Mouse (Mus musculus): ENCODE measurements at regions not wholly inside any gene's neighbourhood (a gene's known extent, or its start where the extent isn't known, plus 50 kb on each side); places are given as distances from the start of the nearest gene placed in this dataset.

DNA sequence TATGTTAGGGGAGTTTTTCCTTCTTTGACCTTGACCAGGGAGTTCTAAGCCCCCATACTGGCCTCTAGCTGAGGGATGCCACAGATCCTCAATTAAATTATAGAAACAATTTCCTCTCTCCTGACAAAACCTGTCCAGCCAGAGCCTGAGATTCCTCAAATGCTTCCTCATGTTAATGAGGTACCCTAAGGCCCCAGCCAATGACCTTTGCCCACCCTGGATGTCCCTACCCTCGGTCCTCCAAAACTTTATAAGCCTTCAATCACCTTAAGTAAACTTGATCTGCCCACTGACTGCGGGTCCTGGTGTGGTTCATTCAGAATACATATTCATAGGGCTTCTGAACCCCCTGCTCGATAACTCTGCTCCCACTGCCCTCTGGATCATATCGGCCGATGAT lies 227.7 kb upstream of the Vstm2b start:
- H3K36me3 ChIP-seq (ENCODE audit: control insufficient read depth, insufficient read depth, low read length) = no peaks in the 10 kb centered on the region
- no peak overlapping the region for H3K9ac ChIP-seq (ENCODE audit: low read length)
- ATAC-seq (ENCODE audit: insufficient number of reproducible peaks, insufficient read depth, low FRiP score, low read depth) = no peak
- no peak overlapping the region for H3K4me2 ChIP-seq (ENCODE audit: low read length)
- no peaks in the 10 kb centered on the region for H3K27me3 ChIP-seq (ENCODE audit: control insufficient read depth, insufficient read depth, low read length)
- no peaks in the 10 kb centered on the region for H3K9me3 ChIP-seq (ENCODE audit: control insufficient read depth, low read length)
- no peak overlapping the region for H3K27ac ChIP-seq (replicated peaks in 1 of 2; ENCODE audit: control insufficient read depth in 1 of 2, insufficient read depth in 1 of 2, low read depth in 2 of 2, low read length in 2 of 2)
- 86% methylated on average over 5 of the region's 5 CpGs for WGBS
- no peak overlapping the region for H3K4me3 ChIP-seq (ENCODE audit: control insufficient read depth in 1 of 2, insufficient read depth in 1 of 2, low read depth in 1 of 2, low read length in 2 of 2)
- no peaks in the 10 kb centered on the region for H3K4me1 ChIP-seq (ENCODE audit: control insufficient read depth in 2 of 2, insufficient read depth in 2 of 2, low read length in 2 of 2)

DNA sequence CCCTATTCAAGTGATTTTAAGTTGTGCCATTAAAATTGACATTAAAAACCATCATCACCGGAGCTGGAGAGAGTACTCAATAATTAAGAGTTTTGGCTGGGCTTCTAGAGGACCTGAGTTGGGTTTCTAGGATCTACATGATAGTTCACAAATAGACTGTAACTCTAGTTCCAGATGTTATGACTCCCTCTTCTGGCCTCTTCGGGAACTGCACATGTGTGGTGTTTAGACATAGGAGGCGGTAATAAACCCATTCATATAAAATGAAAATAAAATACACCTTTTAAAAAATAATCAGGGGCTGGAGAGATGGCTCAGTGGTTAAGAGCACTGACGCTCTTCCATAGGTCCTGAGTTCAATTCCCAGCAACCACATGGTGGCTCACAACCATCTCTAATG lies 227.1 kb upstream of the Vstm2b start:
- Histone ChIP-seq H3K9ac (ENCODE audit: low read length) (no peak overlapping the region), H3K27me3 (ENCODE audit: control insufficient read depth, insufficient read depth, low read length) (no peaks in the 10 kb centered on the region), H3K36me3 (ENCODE audit: control insufficient read depth, insufficient read depth, low read length) (no peaks in the 10 kb centered on the region), H3K9me3 (ENCODE audit: control insufficient read depth, low read length) (no peaks in the 10 kb centered on the region), H3K4me1 (ENCODE audit: control insufficient read depth in 2 of 2, insufficient read depth in 2 of 2, low read length in 2 of 2) (no peaks in the 10 kb centered on the region), H3K4me2 (ENCODE audit: low read length) (no peak overlapping the region), H3K27ac (replicated peaks in 1 of 2; ENCODE audit: control insufficient read depth in 1 of 2, insufficient read depth in 1 of 2, low read depth in 2 of 2, low read length in 2 of 2) (no peak overlapping the region), H3K4me3 (ENCODE audit: control insufficient read depth in 1 of 2, insufficient read depth in 1 of 2, low read depth in 1 of 2, low read length in 2 of 2) (no peak overlapping the region)
- no peak for ATAC-seq (ENCODE audit: insufficient number of reproducible peaks, insufficient read depth, low FRiP score, low read depth)
- WGBS = 95% methylated on average over 4 of the region's 4 CpGs

DNA sequence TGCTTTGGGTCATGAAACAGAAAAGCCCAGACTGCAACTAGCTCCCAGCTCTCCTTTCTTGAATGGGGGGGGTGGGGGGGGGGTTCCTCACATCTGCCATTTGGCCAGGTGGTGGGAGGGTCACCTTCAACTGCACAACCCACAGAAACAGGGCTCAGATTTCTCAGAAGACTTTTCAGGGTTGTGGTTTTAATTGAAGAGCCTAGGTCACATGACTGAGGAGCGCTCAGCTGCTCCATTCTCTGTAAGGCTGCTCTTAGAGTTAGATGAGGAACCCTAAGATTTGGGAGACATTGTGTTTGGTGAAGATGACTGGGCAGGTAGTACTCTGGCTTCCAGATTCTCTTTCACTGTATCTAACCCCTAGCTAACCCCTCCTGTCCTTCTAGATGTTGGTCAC lies 225.8 kb upstream of the Vstm2b start:
- Histone ChIP-seq H3K36me3 (ENCODE audit: control insufficient read depth, insufficient read depth, low read length) (no peaks in the 10 kb centered on the region), H3K27me3 (ENCODE audit: control insufficient read depth, insufficient read depth, low read length) (no peaks in the 10 kb centered on the region)
- WGBS = 83% methylated on average over 1 of the region's 1 CpGs

DNA sequence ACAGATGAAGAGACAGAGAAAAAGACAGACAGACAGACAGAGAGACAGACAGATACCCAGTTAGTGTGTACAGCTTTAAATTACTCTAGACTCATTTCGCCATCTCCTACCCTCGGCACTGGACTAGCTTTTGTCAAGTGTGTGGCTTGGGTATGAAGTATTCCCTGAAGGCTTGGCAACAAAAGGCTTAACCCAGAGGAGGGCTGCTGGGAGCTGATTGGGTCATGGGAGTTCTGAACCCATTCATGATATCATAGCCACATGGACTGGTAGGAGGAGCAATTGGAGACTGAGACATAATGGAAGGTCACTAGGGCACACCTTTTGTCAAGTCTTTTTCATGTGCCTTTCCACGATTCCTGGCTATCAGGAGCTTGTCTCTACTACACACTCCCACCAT lies 223.7 kb upstream of the Vstm2b start:
- Histone ChIP-seq H3K4me3 (ENCODE audit: control insufficient read depth in 1 of 2, insufficient read depth in 1 of 2, low read depth in 1 of 2, low read length in 2 of 2) (no peak overlapping the region), H3K27me3 (ENCODE audit: control insufficient read depth, insufficient read depth, low read length) (no peaks in the 10 kb centered on the region), H3K4me1 (ENCODE audit: control insufficient read depth in 2 of 2, insufficient read depth in 2 of 2, low read length in 2 of 2) (no peaks in the 10 kb centered on the region), H3K9ac (ENCODE audit: low read length) (no peak overlapping the region), H3K27ac (replicated peaks in 1 of 2; ENCODE audit: control insufficient read depth in 1 of 2, insufficient read depth in 1 of 2, low read depth in 2 of 2, low read length in 2 of 2) (no peak overlapping the region), H3K9me3 (ENCODE audit: control insufficient read depth, low read length) (no peaks in the 10 kb centered on the region), H3K4me2 (ENCODE audit: low read length) (no peak overlapping the region), H3K36me3 (ENCODE audit: control insufficient read depth, insufficient read depth, low read length) (no peaks in the 10 kb centered on the region)
- 75% methylated on average over 3 of the region's 3 CpGs for WGBS
- ATAC-seq (ENCODE audit: insufficient number of reproducible peaks, insufficient read depth, low FRiP score, low read depth) = no peak

More for the DNA sequence above, 225.8 kb upstream of the Vstm2b start:
- H3K9ac ChIP-seq (ENCODE audit: low read length) = no peak overlapping the region
- H3K4me3 ChIP-seq (ENCODE audit: control insufficient read depth in 1 of 2, insufficient read depth in 1 of 2, low read depth in 1 of 2, low read length in 2 of 2) = no peak overlapping the region
- no peaks in the 10 kb centered on the region for H3K4me1 ChIP-seq (ENCODE audit: control insufficient read depth in 2 of 2, insufficient read depth in 2 of 2, low read length in 2 of 2)
- no peaks in the 10 kb centered on the region for H3K9me3 ChIP-seq (ENCODE audit: control insufficient read depth, low read length)
- H3K4me2 ChIP-seq (ENCODE audit: low read length) = no peak overlapping the region
- no peak overlapping the region for H3K27ac ChIP-seq (replicated peaks in 1 of 2; ENCODE audit: control insufficient read depth in 1 of 2, insufficient read depth in 1 of 2, low read depth in 2 of 2, low read length in 2 of 2)
- ATAC-seq (ENCODE audit: insufficient number of reproducible peaks, insufficient read depth, low FRiP score, low read depth) = no peak

DNA sequence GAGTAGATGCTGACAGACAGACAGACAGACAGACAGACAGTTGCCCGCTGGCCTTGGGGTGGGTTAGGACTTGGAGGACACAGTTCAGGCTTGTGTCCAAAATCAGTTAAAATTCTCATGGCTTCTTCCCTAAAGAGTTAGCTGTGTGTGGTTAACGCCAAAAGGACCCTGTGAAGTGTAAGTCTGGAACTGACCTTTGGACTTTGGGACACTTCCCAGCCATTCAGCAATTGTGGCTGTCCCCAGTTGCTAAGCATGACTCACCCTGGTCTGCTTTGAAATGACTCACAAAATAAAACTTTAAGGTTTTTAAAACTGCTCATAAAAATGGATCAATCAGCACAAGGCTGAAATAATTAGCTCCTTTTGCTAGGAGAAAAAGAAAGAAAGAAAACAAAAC lies 220.5 kb upstream of the Vstm2b start:
- Histone ChIP-seq H3K36me3 (ENCODE audit: control insufficient read depth, insufficient read depth, low read length) (no peaks in the 10 kb centered on the region), H3K27me3 (ENCODE audit: control insufficient read depth, insufficient read depth, low read length) (no peaks in the 10 kb centered on the region), H3K4me3 (ENCODE audit: control insufficient read depth in 1 of 2, insufficient read depth in 1 of 2, low read depth in 1 of 2, low read length in 2 of 2) (no peak overlapping the region), H3K27ac (replicated peaks in 1 of 2; ENCODE audit: control insufficient read depth in 1 of 2, insufficient read depth in 1 of 2, low read depth in 2 of 2, low read length in 2 of 2) (no peak overlapping the region), H3K4me2 (ENCODE audit: low read length) (no peak overlapping the region), H3K9ac (ENCODE audit: low read length) (no peak overlapping the region), H3K4me1 (ENCODE audit: control insufficient read depth in 2 of 2, insufficient read depth in 2 of 2, low read length in 2 of 2) (no peaks in the 10 kb centered on the region), H3K9me3 (ENCODE audit: control insufficient read depth, low read length) (no peaks in the 10 kb centered on the region)
- WGBS = 47% methylated on average over 2 of the region's 2 CpGs
- ATAC-seq (ENCODE audit: insufficient number of reproducible peaks, insufficient read depth, low FRiP score, low read depth) = no peak

DNA sequence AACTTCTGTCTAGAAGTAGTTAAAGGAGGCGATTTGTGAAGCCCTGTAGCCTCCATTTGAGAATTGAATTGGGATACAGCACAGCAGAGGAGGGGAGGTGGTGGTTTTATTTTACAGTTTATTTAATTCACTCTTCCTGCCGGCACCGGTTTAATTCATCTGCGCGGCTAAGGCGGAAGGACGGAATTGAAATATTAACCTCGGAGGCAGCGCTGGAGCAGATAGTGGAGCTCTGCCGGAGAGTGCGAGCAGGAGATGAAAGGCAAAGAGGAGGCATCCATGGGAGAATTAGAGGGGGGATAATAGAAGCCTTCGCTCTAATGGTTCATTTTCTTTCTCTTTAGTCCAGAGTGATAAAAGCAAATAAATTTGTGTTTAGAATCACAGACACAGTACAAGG lies 217.6 kb upstream of the Vstm2b start:
- Histone ChIP-seq H3K36me3 (ENCODE audit: control insufficient read depth, insufficient read depth, low read length) (no peaks in the 10 kb centered on the region), H3K27me3 (ENCODE audit: control insufficient read depth, insufficient read depth, low read length) (no peaks in the 10 kb centered on the region), H3K4me3 (ENCODE audit: control insufficient read depth in 1 of 2, insufficient read depth in 1 of 2, low read depth in 1 of 2, low read length in 2 of 2) (no peak overlapping the region), H3K27ac (replicated peaks in 1 of 2; ENCODE audit: control insufficient read depth in 1 of 2, insufficient read depth in 1 of 2, low read depth in 2 of 2, low read length in 2 of 2) (no peak overlapping the region), H3K4me1 (ENCODE audit: control insufficient read depth in 2 of 2, insufficient read depth in 2 of 2, low read length in 2 of 2) (no peaks in the 10 kb centered on the region), H3K9me3 (ENCODE audit: control insufficient read depth, low read length) (no peaks in the 10 kb centered on the region), H3K9ac (ENCODE audit: low read length) (no peak overlapping the region), H3K4me2 (ENCODE audit: low read length) (no peak overlapping the region)
- no peak for ATAC-seq (ENCODE audit: insufficient number of reproducible peaks, insufficient read depth, low FRiP score, low read depth)
- WGBS = 65% methylated on average over 12 of the region's 12 CpGs

DNA sequence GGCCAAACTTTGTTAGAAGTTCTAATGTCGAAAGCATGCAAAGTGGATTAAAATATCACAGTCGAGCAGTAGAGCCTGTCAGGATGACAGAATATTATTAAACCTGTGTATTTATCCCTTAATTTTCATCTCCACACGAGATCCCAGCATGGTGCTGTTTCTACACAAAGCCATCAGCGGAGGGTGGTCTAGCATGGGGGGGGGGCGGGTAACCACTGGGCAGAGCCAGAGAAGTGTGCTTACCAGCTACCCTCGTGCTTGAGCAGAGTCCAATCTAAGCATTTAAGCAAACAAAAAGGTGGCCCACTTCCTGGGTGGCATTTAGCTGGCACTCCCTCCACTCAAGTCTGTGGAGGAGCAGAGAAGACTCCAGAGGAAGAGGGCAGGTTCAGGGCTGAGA lies 217.1 kb upstream of the Vstm2b start:
- no peak overlapping the region for H3K4me3 ChIP-seq (ENCODE audit: control insufficient read depth in 1 of 2, insufficient read depth in 1 of 2, low read depth in 1 of 2, low read length in 2 of 2)
- 41% methylated on average over 6 of the region's 6 CpGs for WGBS

DNA sequence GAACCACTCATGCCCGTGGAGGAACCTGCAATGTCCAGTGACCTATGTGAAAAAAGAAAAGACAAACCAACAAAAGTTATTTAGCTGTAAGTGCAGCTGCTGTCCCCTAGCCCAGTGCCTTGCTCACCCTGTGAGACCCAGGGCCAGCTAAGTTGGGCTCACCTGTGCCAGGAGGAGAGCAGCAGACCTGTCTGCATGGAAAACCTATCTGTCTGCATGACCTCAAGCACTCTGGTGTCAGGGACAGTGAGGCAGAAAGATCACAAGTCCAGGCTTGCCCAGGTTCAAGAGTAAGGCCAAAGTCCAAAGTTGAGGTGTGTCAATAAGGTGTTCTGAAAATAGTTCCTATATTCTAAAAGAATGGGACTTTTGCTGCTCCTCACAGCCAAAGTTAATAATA lies 215.0 kb upstream of the Vstm2b start:
- Histone ChIP-seq H3K4me1 (ENCODE audit: control insufficient read depth in 2 of 2, insufficient read depth in 2 of 2, low read length in 2 of 2) (no peaks in the 10 kb centered on the region), H3K4me3 (ENCODE audit: control insufficient read depth in 1 of 2, insufficient read depth in 1 of 2, low read depth in 1 of 2, low read length in 2 of 2) (no peak overlapping the region), H3K4me2 (ENCODE audit: low read length) (no peak overlapping the region), H3K9ac (ENCODE audit: low read length) (no peak overlapping the region), H3K9me3 (ENCODE audit: control insufficient read depth, low read length) (no peaks in the 10 kb centered on the region), H3K36me3 (ENCODE audit: control insufficient read depth, insufficient read depth, low read length) (no peaks in the 10 kb centered on the region), H3K27me3 (ENCODE audit: control insufficient read depth, insufficient read depth, low read length) (no peaks in the 10 kb centered on the region), H3K27ac (replicated peaks in 1 of 2; ENCODE audit: control insufficient read depth in 1 of 2, insufficient read depth in 1 of 2, low read depth in 2 of 2, low read length in 2 of 2) (no peak overlapping the region)
- no peak for ATAC-seq (ENCODE audit: insufficient number of reproducible peaks, insufficient read depth, low FRiP score, low read depth)
- 63% methylated on average over 1 of the region's 1 CpGs for WGBS

More for the DNA sequence above, 217.1 kb upstream of the Vstm2b start:
- H3K36me3 ChIP-seq (ENCODE audit: control insufficient read depth, insufficient read depth, low read length) = no peaks in the 10 kb centered on the region
- no peaks in the 10 kb centered on the region for H3K27me3 ChIP-seq (ENCODE audit: control insufficient read depth, insufficient read depth, low read length)
- H3K4me1 ChIP-seq (ENCODE audit: control insufficient read depth in 2 of 2, insufficient read depth in 2 of 2, low read length in 2 of 2) = no peaks in the 10 kb centered on the region
- no peak overlapping the region for H3K27ac ChIP-seq (replicated peaks in 1 of 2; ENCODE audit: control insufficient read depth in 1 of 2, insufficient read depth in 1 of 2, low read depth in 2 of 2, low read length in 2 of 2)
- H3K4me2 ChIP-seq (ENCODE audit: low read length) = no peak overlapping the region
- H3K9me3 ChIP-seq (ENCODE audit: control insufficient read depth, low read length) = no peaks in the 10 kb centered on the region
- no peak for ATAC-seq (ENCODE audit: insufficient number of reproducible peaks, insufficient read depth, low FRiP score, low read depth)
- no peak overlapping the region for H3K9ac ChIP-seq (ENCODE audit: low read length)
